Mouse (Mus musculus) bone marrow macrophage, adult 2 months (primary cell): Measurements from ENCODE around the gene Ddi1.

ENCODE experiments used
- CTCF ChIP-seq: IDR thresholded peaks from 2 replicates; pipeline ENCODE4 v1.5.1; 2012; ENCODE audit warnings: low read depth, mild to moderate bottlenecking, low read length, moderate library complexity
- POLR2A ChIP-seq: IDR thresholded peaks from 2 replicates; pipeline ENCODE4 v1.6.1; 2012; ENCODE audit warnings: mild to moderate bottlenecking, low read depth, low read length, borderline replicate concordance

DNA sequence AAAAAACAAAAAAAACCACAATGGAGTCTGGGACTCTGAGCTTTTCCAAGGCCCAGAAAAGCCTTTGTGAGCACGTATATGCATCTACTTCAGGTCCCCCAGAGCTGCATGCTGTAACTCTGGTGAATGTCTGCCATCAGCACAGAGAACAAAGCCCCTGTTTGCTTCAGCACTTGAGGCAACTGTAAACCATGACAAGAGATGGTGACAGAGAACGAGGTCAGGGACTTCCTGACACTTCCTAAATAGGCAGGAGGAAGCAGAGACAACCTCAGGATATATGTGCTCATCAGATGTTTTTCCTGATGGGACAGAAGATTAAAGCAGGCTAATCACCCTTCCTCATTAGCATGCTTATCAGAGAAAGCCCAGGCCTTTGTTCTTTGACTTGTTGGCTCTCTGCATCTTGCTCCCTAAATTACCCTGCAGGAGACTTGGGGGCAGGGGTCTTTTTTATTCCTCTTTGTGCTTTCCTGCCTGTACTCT lies 19.6 kb upstream of the Ddi1 start:
- no peak for TF ChIP-seq POLR2A
- no peak for TF ChIP-seq CTCF
